Mouse (Mus musculus): ENCODE measurements around the gene Pla2g4f. TPM values are rescaled to one million over a fixed set of nuclear protein-coding genes. Genes with fewer than 3 reads are reported as not detected.

Pla2g4f gene
- polyA plus RNA-seq, 1 experiment from 2014 or later = 0.64 TPM

DNA sequence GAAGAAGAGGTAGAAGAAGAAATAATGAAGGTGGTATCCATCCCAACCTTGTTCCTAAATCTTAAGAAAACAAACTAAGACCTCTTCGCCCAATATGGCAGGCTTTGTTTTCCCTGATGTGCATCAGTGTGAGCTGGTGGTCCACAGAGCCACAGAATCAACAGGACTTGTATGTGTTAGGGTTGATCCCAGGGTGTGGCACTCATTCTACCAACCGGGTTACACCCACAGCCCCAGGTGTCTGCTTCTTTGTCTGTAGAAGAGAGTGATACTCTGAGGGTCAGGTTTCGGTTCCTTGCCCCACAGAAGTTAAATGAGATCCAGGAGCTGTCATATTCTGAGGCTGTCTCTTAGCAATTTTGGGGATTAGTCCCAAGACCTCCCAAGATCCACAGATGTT is 52.6 kb downstream of the Pla2g4f start:
- ATAC-seq = no peak
- H3K4me2 ChIP-seq (ENCODE audit: low read depth, low read length) = no peak overlapping the region
- H3K4me3 ChIP-seq (ENCODE audit: low read length) = no peak overlapping the region
- H3K9ac ChIP-seq (ENCODE audit: low read depth, low read length) = no peak overlapping the region
- H3K36me3 ChIP-seq (ENCODE audit: control insufficient read depth, insufficient read depth, low read length) = no peaks in the 10 kb centered on the region
- H3K4me1 ChIP-seq (ENCODE audit: control insufficient read depth, insufficient read depth, low read length) = no peaks in the 10 kb centered on the region
- WGBS = 57% methylated on average over 3 of the region's 3 CpGs
- H3K27me3 ChIP-seq (replicated peaks; ENCODE audit: control insufficient read depth, insufficient read depth, low read length) = no peaks in the 10 kb centered on the region
- H3K9me3 ChIP-seq (ENCODE audit: control insufficient read depth, low read length) = no peaks in the 10 kb centered on the region; the same call in 1 of the 2 replicates
- H3K27ac ChIP-seq (ENCODE audit: low read length) = no peak overlapping the region

DNA sequence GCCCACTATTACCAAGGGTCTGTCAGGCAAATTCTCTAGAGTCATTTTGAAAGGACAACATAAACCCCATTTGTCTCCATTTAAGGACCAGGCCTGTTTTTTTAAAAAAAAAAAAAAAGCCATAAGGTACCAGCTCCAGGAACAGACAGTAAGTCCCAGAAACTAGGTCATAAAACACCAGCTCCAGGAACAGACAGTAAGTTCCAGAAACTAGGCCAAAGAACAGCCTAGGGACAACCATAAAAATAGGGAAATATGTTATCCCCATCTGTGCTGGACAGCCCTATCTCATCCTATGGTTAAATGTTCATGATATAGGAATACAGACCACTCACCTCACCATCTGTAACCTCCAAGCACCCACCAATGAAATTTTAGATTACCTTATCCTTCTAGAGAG is 57.7 kb downstream of the Pla2g4f start:
- Histone ChIP-seq H3K4me3 (ENCODE audit: low read length) (no peak overlapping the region), H3K9me3 (ENCODE audit: control insufficient read depth, low read length) (no peaks in the 10 kb centered on the region), H3K27ac (ENCODE audit: low read length) (no peak overlapping the region), H3K9ac (ENCODE audit: low read depth, low read length) (no peak overlapping the region), H3K27me3 (replicated peaks; ENCODE audit: control insufficient read depth, insufficient read depth, low read length) (no peaks in the 10 kb centered on the region), H3K4me1 (ENCODE audit: control insufficient read depth, insufficient read depth, low read length) (no peaks in the 10 kb centered on the region), H3K36me3 (ENCODE audit: control insufficient read depth, insufficient read depth, low read length) (no peaks in the 10 kb centered on the region), H3K4me2 (ENCODE audit: low read depth, low read length) (no peak overlapping the region)
- ATAC-seq = no peak

DNA sequence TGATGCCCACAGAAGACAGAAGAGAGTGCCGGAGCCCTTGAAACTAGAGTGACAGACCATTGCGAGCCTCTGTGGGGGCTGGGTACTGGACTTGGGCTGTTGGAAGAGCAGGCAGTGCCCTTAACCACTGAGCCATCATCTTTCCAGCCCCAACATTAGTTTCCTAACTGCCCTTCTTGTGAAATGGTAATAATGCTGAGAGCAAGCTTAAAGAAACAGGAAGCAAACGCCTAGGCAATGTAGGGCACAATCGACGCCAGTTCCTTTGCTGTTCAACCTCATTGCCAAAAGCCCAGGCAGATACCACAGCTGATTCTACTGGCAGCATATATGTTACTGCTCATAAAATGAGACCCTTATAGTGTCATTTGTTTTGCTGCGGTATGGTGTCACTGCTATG is 61.3 kb downstream of the Pla2g4f start:
- Histone ChIP-seq H3K4me1 (ENCODE audit: control insufficient read depth, insufficient read depth, low read length) (no peaks in the 10 kb centered on the region), H3K27ac (ENCODE audit: low read length) (no peak overlapping the region), H3K36me3 (ENCODE audit: control insufficient read depth, insufficient read depth, low read length) (no peaks in the 10 kb centered on the region), H3K9ac (ENCODE audit: low read depth, low read length) (no peak overlapping the region), H3K9me3 (ENCODE audit: control insufficient read depth, low read length) (no peaks in the 10 kb centered on the region), H3K4me2 (ENCODE audit: low read depth, low read length) (no peak overlapping the region), H3K4me3 (ENCODE audit: low read length) (no peak overlapping the region), H3K27me3 (replicated peaks; ENCODE audit: control insufficient read depth, insufficient read depth, low read length) (no peaks in the 10 kb centered on the region)
- 89% methylated on average over 6 of the region's 6 CpGs for WGBS
- no peak for ATAC-seq

Other genes starting within 250 kb of the Pla2g4f start
- 46.0 and 51.7 TPM in 2 replicates for gene Ehd4, start 159.6 kb downstream of the Pla2g4f start, polyA plus RNA-seq (2015; fragmentation: Nextera tagmentation; extraction: Ambion mirVana)
- gene Pla2g4e, start 68.8 kb downstream of the Pla2g4f start, polyA plus RNA-seq (2015; fragmentation: Nextera tagmentation; extraction: Ambion mirVana) = 0.02 TPM in 2 replicates
- gene Pla2g4d, start 25.0 kb downstream of the Pla2g4f start, polyA plus RNA-seq (2015; fragmentation: Nextera tagmentation; extraction: Ambion mirVana) = 0.06 TPM in 1 of 2 replicates, not detected in the other
- gene Vps39, start 39.0 kb upstream of the Pla2g4f start, polyA plus RNA-seq (2015; fragmentation: Nextera tagmentation; extraction: Ambion mirVana) = 18.1 and 20.9 TPM in 2 replicates
- 8.8 and 10.3 TPM in 2 replicates for gene Ganc, start 89.7 kb upstream of the Pla2g4f start, polyA plus RNA-seq (2015; fragmentation: Nextera tagmentation; extraction: Ambion mirVana)
- gene Tmem87a, start 89.9 kb upstream of the Pla2g4f start, polyA plus RNA-seq (2015; fragmentation: Nextera tagmentation; extraction: Ambion mirVana) = 7.3 and 8.6 TPM in 2 replicates
- 0.77 and 0.92 TPM in 2 replicates for gene Capn3, start 141.9 kb upstream of the Pla2g4f start, polyA plus RNA-seq (2015; fragmentation: Nextera tagmentation; extraction: Ambion mirVana)
- 36.2 and 37.0 TPM in 2 replicates for gene Zfp106, start 249.7 kb upstream of the Pla2g4f start, polyA plus RNA-seq (2015; fragmentation: Nextera tagmentation; extraction: Ambion mirVana)

Data from intestine, embryonic 16.5 days (tissue).